Mouse (Mus musculus) heart, adult 8-10 months (tissue): ENCODE data around the gene Dnajc17. TPM values are rescaled to one million over a fixed set of nuclear protein-coding genes. Genes with fewer than 3 reads are reported as not detected.

Experiments
- DNase-seq: peaks from one replicate; pipeline ENCODE4 v3.0.0; 2022; ENCODE audit warnings: low spot score
- total RNA-seq, 4 experiments: library from RNA; stranded (reverse); gene quantifications; 2 replicates each; pipeline ENCODE4 v1.2.4; 2022

The Dnajc17 gene
- total RNA-seq, 4 experiments from 2014 or later, result 7.6 to 11.2 (median 9.0) TPM

DNA sequence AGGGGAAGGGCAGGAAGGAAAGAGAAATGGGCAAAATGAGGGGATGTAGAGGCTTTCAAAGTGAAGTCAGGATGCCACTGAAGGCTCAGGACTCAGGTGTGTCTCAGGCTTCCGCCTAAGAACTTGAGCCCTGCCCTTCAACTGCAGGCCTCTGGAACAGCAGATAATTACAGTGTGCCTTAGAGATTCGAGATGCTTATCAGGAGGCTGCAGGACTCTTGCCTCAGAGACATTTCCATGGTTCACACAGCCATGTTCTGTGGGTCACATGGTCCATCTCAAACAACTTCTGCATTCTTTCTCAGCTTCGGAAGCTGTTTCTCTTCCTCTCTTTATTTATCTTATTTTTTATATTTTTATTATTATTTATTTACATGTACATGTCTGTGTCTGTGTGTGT, 45.5 kb downstream of the Dnajc17 start:
- no peak for DNase-seq

DNA sequence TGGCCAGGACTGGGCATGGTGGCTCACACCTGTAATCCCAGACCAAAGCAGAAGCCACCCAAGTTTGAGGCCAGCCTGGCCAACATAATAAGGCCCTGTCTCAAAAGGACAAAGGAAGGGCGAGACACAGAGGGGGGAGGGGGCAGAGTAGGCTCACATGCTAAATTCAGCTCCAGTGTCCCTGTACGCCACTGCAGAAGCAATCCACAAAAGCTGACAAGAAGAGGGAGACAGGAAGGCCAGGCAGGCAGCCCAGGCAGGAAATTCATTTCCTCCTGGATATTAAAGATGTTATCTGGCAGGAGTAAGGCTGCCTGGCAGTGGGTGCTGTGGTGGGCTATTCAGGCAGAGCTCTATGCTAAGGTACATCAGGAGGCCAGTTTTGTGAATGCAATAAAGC, 47.3 kb downstream of the Dnajc17 start:
- DNase-seq, result no peak

DNA sequence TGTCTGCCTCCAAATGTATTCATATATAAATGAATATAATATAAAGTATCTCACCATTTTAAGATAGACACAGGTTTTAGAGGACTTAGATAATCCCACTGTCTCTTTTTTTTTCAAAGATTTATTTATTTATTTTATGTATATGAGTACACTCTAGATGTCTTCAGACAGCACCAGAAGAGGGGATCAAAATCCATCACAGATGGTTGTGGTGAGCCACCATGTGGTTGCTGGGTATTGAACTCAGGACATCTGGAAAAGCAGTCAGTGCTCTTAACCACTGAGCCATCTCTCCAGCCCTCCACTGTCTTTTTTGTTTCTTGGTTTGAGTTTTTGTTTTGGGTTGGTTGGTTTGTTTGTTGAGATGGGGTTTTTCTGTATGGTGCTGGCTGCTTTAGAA, 50.8 kb downstream of the Dnajc17 start:
- no peak for DNase-seq

DNA sequence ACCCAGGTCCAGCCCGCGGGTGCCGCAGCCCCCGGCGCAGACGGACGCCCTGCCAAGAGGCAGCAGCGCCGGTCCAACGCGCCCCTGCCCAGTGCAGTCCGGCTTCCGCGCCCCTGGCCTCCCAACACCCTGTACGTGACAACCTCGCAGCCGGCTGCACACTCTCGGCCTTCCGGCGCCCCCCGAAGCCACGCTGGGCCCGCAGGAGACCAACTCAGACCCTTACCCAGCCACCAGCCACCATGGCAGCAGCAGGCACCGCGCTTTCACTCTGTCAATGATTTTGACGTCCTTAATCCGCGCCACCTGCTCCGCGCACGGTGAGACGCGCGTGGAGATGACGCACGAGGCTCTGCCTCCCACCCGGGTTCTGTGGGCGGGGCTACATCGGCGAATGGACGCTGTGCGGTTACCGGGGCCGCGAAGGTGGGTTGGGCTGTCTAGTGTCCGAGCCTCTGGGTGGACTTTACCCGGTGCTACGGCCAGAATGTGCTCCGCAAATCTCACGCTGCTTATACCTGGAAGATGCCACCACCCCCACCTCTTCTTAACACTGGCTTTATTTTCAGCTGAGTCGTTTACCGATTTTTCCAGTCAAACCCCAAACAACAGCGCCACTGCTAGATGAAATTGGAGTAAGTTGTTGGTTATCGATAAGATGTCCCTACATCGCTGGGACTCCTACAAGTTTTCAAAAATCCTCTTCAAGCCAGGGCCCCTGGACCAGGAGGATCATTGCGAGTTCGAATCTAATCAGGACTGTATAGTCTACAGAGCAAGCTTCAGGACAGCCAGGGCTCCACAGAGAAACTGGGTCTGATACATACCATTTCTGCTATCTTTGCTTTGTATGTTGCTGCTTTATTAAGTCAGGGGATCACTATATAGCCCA, 51.7 kb downstream of the Dnajc17 start, which contains the start of gene Rmdn3:
Gene Rmdn3 (minus strand): TSS at position 354 of the 892 bp plus-strand sequence.
- DNase-seq, result peak; percentile 91

DNA sequence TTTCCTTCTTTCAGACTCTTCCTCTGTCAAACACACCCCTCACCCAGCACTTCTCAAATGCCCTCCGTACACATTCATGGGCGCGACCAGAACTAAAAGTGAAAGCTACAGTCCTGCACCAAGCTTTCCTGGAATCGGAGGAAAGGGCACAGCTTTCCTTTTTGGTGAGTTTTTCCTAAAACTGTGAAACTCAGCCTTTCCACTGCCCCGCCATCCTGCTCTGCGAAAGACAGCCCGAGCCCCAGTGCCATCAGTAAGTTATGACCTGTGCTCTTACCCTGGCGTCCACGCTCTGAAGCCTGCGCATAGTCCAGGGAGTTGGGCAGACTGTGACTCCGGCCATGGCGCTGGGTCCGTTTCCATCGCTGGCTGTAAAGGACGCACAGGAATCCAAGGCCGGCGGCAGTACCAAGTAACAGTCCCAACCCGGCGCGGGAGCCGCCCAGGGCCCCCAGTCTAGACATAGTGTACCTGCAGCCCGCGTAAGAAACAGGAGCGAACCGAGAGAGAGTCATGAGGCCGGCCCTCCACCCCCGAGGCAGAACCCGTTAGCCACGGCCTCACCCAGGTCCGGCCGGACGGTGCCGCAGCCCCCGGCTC, 52.4 kb downstream of the Dnajc17 start:
- DNase-seq, result no peak

DNA sequence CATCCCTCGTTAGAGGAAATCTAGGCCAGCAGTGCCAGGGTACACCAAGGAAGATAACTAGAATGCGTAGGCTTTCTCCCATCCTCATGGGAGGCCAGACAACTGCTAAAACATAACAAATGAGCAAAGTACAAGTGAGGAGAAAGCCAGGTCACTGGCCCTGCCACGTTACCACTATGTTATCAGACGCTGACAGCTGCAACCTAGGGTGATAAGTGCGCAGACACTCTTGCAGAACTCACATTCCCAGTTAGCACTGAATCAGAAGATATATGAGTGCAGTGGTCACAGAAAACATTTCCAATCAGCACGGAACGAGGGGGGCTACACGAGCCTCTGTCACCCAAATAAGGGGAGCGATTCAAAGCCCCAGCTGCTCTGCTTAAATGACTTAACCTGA, 53.2 kb downstream of the Dnajc17 start:
- no peak for DNase-seq

DNA sequence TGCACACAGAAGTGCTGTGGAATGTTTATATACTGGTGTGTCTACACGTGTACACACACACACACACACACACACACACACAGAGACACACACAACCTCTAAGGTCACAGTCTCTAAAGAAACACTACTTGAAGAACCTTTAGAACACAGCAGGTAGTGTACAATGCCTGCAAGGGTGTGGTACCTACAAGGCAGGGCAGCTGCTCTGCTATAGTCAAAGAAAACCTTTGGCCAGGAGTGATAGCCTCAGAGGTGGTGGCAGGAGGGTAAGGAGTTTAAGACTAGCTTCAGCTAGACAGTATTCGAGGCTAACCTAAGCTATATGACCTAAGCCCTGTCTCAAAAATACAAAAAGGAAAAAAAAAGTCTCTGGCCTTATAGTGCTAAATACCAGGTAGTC, 53.9 kb downstream of the Dnajc17 start:
- no peak for DNase-seq

DNA sequence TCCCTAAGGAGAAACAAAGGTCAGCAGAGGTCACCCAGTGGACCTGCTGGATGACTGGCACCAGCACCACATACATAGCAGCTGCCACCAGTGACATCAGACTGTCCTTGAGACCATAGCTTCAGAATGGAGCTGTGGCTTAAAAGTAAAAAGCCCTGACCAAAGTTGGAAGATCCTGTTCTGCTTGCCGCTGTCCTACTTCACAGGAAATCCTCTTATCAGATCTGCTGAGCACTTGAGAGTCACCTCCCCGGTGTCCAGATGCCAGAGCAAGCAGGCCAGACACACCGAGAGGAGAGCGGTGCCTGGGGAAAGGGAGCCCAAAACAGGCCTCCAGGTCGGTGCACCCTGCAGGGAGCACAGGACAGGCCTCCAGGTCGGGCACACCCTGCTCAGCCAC, 56.3 kb downstream of the Dnajc17 start:
- no peak for DNase-seq

DNA sequence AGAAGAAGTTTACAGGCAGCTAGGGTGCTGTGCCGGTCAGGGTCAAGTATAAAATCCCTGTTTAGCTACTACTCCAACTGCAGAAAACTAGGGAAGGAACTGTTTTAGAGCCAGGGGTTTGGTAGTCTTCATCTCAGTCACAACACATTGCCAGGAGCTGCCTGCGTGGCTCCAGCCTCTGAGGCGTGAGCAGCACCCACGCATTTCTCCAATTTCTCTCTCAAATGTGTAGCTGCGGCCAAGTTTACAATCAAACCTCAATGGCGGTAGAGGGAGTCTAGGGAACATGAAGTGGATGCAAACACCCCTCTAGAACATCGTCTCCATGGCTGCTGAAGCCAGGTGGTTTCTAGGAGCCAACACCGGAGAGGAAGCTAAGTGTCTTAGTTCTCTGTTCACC, 60.8 kb downstream of the Dnajc17 start:
- no peak for DNase-seq

DNA sequence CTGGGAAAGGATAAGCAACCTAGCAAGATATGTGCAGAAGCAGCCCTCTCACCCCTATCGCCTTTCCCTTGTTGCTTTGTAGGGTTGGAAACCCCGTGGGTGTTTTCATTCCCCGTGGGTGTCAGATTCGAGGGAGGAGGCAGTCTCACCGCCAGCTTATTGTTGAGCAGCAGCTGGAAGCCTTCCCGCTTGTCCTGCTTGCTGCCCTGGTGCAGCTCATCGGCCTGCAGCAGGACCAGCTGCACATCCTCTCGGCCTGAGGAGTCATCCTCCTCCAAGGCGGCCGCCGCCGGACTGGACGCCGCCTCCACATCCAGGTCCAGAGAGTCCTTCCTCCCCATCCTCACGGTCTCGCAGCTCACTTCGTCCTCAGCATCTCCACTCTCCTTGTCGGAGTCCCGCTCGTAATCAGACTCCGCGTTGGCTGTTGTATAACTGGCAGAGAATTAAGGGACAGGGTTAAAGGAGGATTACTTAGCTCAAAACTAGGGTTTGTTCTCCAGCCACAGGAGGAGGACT, 61.4 kb downstream of the Dnajc17 start:
- DNase-seq, result no peak

DNA sequence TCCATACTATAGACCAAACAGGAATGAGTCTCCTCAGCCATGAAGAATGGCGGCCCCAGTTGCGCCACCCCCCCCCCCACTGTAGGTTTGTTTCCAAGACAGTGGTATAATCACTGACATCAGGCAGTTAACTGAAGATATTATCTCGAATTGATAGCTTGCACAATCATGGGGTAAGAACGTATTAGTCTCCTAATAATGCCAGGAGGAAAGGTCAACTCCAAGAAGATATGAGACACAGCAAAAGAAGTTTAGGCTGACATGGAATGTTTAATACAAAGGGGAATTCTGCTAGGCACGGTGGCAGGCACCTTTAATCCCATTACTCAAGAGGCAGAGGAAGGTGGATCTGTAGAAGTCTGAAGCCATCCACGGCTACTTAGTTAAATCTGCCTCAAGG, 62.2 kb downstream of the Dnajc17 start:
- no peak for DNase-seq

DNA sequence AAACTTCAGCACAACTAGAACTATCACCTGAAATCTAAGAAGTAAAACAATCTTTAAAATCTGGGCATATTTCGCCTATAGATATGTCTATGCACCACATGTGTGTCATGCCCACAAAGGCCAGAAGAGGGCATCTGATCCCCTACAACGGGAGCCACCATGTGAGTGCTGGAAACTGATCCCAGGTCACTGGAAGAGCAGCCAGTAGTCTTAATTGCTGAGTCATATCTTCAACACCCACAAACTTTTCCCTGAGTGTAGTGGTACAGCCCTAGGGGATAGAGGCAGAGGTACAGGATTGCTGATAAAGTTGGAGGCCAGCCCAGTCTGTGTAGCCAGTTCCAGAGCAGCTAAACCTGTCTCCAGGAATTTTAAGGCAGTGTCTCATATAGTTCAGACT, 63.4 kb downstream of the Dnajc17 start:
- no peak for DNase-seq

DNA sequence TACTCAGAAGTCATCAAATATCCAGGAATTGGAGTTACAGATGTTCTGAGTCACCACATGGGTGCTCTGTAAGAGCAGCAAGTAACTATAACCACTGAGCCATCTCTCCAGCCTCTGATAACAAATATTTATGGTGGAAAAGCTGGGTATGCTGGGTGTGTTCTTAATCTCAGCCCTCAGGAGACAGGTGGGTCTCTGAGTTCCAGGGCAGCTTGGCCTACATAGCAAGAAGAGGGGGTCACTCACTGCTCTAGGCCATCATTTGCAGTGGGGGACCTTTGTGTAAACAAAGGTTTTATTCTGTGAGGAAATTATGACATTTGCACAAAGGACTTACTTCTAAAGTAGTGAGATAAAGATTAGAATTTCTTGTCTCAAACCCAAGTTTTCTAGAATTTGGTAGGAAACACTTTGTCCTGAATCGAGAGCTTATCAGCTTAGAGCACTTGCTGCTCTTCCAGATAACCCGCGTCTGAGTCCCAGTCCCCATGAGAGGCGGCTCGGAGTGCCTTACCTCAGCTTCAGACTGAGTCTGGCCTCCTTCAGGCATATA, 72.2 kb downstream of the Dnajc17 start:
- DNase-seq, result no peak

Other genes starting within 250 kb of the Dnajc17 start
- 10 to 100 TPM in 3 of 4 experiments, 1 to 10 TPM in 1; 9.5 to 13.6 (median 11.9) TPM for gene Ccdc32, start 179.4 kb downstream of the Dnajc17 start, total RNA-seq
- 1 to 10 TPM; 4.2 to 4.7 (median 4.5) TPM for gene Rpusd2, start 174.0 kb downstream of the Dnajc17 start, total RNA-seq
- gene Knl1, start 161.7 kb downstream of the Dnajc17 start, total RNA-seq, result under 1 TPM; 0.12 to 0.92 (median 0.24) TPM
- gene Rad51, start 96.0 kb downstream of the Dnajc17 start, total RNA-seq, result under 1 TPM; 0.22 to 0.60 (median 0.28) TPM
- gene Rmdn3, start 51.8 kb downstream of the Dnajc17 start, total RNA-seq, result 10 to 100 TPM; 15.3 to 25.2 (median 17.5) TPM
- 10 to 100 TPM; 10.9 to 12.5 (median 11.4) TPM for gene Gchfr, start 41.0 kb downstream of the Dnajc17 start, total RNA-seq
- gene Gm14137, start 34.3 kb downstream of the Dnajc17 start, total RNA-seq, result not detected
- 10 to 100 TPM in 2 of 4 experiments, 1 to 10 TPM in 2; 7.8 to 14.3 (median 10.0) TPM for gene Zfyve19, start 178 bp downstream of the Dnajc17 start, total RNA-seq
- not detected for gene Ppp1r14d, start 21.1 kb upstream of the Dnajc17 start, total RNA-seq
- under 1 TPM in 1 of 4 experiments, not detected in 3; 0.14 TPM for gene Spint1, start 28.6 kb upstream of the Dnajc17 start, total RNA-seq
- gene Rhov, start 62.5 kb upstream of the Dnajc17 start, total RNA-seq, result not detected
- 10 to 100 TPM; 12.5 to 14.0 (median 13.6) TPM for gene Vps18, start 79.9 kb upstream of the Dnajc17 start, total RNA-seq
- 10 to 100 TPM; 12.1 to 18.7 (median 18.6) TPM for gene Dll4, start 117.0 kb upstream of the Dnajc17 start, total RNA-seq
- 10 to 100 TPM in 1 of 4 experiments, 1 to 10 TPM in 3; 2.8 to 15.4 (median 5.2) TPM for gene Chac1, start 142.4 kb upstream of the Dnajc17 start, total RNA-seq